Mouse (Mus musculus): ENCODE measurements at regions not wholly inside any gene's neighbourhood (a gene's known extent, or its start where the extent isn't known, plus 50 kb on each side); places are given as distances from the start of the nearest gene placed in this dataset.

DNA sequence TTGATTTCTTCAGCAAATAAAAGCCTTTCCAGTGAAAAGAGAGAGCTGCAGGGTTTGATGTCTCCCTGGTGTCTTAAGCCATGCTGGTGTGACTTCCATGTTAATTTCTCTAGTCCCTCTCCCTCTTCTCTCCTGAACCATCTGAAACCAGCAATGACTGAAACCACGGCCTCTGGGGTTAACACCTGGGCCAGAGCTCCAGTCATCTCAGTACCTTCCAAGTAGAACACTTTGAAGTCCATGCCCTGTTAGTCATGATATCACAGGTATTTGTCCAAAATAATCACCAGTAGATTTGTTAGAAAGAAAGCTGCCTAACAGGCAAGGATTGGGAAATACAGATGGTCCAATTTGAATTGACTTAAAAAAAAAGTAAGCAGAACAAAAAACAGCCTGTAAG, 56.8 kb upstream of the Lhx8 start:
- DNase-seq, result no peak

DNA sequence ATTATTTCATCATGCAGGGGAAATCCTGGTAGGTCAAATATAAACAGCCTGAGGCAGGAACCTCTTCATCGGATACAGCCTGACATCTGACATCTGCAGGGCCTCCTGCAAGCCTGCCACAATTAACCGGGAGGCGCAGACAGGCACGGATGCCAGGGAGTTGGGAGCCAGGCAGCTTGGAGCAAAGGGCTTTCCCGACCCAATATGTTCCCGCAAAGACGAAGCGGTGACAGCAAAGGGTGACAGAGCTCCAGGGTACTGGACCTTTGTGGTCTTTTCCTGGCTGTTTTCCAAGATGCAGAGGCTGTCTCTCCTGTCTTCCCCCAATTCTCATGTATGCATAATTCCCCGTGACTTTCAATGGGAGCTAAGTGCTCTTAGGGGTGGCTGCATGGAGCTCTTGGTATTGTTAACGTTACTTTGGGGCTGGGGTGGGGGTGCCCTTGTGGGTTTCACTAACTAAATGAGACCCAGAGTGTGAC, 55.4 kb upstream of the Lhx8 start:
- peak; percentile 25 to 40 for DNase-seq

DNA sequence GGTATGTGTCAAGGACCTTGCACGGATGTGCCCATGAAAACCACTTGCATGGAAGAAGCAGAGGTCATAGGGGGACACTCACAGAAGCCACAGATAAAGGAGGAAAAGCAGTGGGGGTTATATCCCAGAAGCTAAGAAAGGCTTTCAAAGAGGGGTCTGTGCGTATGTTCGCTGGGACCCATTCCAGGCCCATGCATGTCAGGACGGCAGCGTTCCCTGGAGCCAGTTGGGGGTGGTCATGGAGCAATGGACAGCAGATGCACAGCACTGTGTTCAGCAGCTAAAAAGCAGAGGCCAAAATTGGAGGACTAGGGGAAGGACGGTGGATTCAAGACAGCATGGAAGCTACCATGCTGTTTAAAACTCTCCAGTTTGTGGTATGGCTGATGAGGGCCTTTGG, 52.4 kb upstream of the Lhx8 start:
- DNase-seq, result peak in 1 of 2 experiments; percentile 18

DNA sequence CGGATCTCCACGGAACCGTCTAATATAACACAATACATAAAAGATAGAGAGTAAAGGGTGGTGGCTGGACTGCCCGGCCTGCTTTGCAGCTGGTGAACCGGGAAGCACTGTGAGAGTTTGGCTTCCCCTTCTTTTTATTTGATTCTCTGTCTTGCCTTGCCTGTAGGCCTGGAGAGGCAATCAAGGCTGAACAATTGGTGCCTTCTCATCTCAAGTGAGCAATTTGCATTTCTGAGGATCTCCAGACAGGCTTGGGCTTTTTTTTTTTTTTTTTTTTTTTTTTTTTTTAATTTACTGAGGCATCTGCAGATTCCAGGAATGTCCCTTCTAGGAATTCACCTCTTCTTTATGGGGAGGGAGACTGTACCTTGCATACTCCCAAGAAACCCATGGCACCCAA, 51.1 kb upstream of the Lhx8 start:
- DNase-seq, result no peak
